Mouse (Mus musculus) CH12F3 (cell line): Measurements from ENCODE around the gene Fgfr2.

ENCODE experiments used
- in situ Hi-C: fragments of 300-500 bp; cut with MboI; formaldehyde crosslinking; loops from 2 replicates; pipeline ENCODE4 v1.14.3; 2020; ENCODE audit warnings: low sequenced_read_pairs

Fgfr2 gene

DNA sequence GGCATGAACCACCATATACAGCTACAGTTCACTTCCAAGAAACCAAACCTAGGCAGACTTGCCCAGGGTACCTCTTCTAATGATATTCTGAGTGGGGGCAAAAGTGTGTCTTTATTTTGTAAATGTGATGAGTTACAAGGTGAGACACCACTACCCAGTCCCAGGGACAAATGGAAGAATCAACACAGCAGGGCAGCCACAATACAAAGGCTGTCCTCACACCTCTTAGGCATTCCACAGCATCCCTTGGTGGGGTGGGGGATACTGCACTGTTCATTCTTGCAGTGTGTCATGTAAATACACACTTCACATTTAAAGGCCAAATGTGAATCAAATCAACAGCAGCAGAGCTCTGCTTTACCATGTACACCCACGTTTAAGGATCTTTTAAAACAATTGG is 1130.9 kb downstream of the Fgfr2 start:
- in situ Hi-C loops, result no loop called here

DNA sequence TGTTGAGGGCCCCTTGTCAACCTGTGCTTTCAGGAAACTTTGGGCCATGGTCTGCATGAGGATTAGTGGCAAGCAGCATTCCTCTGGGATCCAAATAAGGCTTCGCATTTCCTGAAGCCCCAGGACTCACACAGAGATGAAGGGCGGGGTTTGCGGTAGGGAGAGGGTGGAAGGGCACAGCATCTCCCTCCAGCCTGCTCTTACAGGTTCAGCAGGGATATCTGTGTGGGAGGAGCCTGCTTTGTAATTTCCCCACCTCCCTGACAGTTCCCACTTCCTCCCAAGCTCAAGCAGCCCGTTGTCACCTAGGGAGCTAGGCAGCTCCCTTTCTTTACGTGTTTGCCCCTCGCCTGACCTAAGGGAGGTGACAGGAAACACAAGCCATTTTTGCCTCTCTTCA is 1134.1 kb downstream of the Fgfr2 start:
- in situ Hi-C loops, result no loop called here

DNA sequence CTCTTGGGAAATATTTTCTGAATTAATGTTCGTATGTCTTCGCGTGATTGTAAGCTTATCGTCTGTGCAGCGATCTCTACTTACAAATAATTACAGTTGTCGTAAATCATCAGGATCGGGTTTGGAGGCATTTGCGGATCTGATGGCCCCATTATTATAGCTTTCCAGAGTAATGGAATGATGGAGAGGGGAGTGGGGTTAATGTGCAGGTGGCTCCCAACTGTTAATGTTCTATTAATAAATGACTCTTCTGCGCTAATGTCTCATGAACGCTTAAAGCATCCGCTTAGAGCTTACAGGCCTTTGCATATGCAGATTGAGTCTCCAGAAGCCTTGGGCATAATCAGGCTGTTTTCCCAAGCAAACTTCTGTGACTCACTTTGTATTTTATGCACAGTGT is 1144.5 kb downstream of the Fgfr2 start:
- in situ Hi-C loops, result no loop called here

DNA sequence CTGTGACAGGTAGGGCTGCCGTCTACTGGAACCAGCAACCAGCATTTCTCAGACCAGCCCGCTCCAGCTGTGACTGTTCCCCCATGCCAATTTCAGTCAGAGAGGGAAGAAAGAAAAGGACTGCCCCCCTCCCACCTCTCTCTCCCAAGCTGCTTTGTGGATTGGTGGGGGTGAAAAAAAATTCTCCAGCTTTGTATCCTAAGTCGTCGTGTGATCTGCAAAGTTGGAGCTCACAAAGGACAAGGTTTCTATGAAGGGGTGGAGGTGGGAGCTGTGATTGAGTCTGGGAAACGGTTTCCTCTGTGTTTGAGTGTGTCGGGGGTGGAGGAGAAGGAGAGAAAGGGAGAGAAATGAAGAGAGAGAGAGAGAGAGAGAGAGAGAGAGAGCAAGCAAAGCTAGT is 1147.3 kb downstream of the Fgfr2 start:
- in situ Hi-C loops, result no loop called here

DNA sequence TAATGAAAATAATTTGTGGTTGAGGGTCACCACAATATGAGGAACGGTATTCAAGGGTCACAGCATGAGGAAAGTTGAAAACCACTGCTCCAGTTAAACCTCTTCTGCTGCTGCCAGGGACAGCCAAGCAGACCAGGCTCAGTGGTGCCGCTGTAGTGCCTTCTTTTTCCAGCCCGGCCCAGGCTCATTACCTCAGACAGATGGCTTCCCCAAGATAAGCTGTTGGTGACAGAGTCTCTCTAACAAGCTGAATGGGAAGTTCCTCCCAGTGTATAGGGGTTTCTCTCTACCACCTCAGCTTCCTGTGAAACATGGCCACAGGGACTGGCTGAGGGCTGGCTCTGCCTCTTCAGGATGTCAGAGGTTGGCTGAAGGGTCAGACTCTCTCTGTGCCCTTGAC is 1152.9 kb downstream of the Fgfr2 start:
- in situ Hi-C loops, result no loop called here

DNA sequence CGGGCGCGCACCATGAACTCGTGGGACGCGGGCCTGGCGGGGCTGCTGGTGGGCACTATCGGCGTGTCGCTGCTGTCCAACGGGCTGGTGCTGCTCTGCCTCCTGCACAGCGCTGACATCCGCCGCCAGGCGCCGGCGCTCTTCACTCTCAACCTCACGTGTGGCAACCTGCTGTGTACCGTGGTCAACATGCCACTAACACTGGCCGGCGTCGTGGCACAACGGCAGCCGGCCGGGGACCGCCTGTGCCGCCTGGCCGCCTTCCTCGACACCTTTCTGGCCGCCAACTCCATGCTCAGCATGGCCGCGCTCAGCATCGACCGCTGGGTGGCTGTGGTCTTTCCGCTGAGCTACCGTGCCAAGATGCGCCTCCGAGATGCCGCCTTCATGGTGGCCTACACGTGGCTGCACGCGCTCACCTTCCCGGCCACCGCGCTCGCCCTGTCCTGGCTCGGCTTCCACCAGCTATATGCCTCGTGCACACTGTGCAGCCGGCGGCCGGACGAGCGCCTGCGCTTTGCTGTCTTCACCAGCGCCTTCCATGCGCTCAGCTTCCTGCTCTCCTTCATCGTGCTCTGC is 1156.1 kb downstream of the Fgfr2 start:
- in situ Hi-C loops, result no loop called here

DNA sequence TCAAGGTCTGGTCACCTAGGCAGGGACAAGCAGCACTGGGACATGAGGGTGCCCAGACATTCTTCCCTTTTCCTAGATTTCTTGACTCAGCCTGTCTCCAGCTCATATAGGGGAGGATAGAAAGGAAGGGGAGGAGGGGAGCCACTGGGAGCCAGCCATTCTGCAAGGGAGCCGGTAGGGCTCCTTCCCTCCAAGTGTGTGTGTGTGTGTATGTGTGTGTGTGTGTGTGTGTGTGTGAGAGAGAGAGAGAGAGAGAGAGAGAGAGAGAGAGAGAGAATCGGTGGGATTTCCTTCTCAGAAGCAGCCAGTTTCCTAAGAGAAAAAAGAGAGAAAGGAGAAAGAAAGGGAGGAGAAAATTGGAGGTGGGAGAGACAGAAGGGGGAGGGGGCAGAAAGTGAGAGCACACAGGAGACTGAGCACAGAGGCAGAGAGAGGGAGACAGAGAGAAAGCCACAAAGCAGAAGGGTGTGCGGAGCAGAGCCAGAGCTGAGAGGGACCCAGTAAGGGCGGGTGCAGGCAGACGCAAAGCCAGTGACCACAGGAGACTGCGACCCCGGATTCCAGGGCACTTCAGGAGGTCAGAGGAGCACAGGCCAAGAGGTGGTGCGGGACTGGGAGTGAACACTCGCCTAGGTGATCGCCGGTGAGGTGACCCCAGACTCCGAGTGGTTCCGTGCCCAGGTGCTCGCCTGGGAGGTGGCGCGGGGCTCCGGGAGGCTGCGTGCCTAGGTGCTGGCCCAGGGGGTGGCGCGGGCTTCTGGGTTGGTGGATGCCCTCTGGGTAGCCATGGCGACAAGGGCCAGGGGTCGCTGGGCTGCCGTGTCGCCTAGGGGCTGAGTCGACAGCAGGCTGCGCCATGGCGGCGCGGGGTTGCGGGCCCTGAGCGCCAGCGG is 1156.9 kb downstream of the Fgfr2 start, which contains the start of gene Gpr26:
Gene Gpr26, plus strand, starts transcription at position 438 of the 893 bp plus-strand sequence.
- in situ Hi-C loops, result no loop called here

DNA sequence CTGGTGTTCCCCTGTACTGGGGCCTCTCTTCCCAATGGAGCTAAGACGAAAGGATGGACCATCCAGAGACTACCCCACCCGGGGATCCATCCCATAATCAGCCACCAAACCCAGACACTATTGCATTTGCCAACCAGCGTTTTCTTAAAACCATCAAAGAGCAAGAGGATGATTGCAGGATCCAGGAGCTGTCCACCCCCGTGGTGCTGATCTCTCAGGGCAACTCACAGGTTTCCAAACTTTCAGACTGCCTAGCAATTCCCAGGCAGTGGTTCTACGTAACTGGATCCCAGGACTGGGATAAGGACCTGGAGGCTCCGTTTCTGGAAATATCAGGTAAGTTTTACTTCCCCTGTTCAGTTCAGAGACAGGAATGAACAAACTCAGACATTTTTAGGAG is 1162.6 kb downstream of the Fgfr2 start:
- in situ Hi-C loops, result no loop called here

DNA sequence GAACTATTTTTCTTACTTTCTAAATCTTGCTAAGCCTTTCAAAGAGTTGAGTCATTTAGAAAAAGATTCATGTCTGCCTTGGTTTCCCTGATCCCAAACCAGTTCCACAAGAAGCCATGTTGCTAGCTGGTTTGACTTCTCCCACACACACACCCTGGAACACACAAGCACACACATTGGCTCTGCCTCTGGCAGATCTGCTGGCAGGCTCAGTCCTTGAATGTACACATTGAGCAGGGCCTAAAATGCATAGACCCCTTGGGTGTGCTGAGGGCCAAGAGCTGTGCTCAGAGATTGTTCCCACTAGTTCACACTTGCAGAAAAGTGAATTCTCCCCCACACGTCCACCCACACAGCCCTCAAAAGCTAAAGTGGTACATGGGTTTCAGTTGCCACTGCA is 1164.4 kb downstream of the Fgfr2 start:
- in situ Hi-C loops, result no loop called here

DNA sequence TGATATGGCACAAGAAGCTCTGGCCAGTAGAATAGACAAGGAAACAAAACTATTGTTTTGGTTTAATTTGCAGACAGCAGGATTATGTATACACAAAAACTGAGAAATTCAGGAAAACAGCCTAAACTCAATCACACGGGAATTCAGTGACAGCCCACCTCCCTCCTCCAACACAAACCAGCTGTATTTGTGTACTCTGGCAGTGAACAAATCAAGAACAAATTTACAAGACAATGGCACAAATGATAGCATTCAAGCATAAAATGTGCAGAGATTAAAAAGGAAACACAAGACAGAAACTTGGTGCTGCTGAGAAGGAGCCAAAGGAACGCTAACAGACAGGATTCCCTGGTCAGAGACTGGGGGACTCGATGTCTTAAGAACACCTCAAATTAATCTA is 1169.7 kb downstream of the Fgfr2 start:
- in situ Hi-C loops, result no loop called here

DNA sequence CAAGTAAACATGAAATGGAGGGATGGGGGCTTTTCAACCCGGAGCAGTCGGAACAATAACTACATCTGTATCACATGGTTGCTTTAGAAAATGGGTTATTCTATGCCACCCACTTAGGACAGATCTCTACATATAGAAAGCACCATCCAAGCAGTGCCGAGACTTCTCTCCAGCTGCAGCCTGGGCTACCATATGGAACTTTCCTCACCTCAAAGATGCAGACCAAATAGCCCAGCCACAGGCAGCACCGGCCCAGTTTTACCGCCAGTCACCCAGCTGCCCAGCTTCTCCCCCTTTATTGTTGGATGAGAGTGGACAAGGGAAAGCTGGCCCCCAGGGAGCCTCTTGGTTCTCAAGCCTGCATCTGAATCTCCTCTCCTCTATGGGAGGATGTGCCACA is 1172.0 kb downstream of the Fgfr2 start:
- in situ Hi-C loops, result no loop called here

DNA sequence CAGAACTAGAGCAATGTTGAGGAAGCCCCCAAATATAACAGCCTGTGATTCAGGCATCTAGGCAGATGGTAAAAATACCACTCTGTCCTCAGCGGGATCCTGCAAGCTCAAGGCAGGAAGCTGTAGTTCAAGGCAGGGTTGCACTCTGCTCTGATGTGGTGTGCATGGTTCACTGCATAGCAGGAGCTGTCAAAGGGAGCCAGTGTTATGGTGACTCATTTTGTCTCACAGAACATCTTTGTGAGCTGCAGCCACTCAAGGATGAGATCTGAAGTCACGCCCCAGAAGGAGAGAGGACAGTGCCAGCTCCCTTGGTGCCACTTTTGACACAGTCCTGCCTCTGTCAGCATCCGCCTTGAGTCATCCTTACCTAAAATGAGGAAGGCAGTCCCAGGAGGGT is 1185.5 kb downstream of the Fgfr2 start:
- in situ Hi-C loops, result no loop called here

DNA sequence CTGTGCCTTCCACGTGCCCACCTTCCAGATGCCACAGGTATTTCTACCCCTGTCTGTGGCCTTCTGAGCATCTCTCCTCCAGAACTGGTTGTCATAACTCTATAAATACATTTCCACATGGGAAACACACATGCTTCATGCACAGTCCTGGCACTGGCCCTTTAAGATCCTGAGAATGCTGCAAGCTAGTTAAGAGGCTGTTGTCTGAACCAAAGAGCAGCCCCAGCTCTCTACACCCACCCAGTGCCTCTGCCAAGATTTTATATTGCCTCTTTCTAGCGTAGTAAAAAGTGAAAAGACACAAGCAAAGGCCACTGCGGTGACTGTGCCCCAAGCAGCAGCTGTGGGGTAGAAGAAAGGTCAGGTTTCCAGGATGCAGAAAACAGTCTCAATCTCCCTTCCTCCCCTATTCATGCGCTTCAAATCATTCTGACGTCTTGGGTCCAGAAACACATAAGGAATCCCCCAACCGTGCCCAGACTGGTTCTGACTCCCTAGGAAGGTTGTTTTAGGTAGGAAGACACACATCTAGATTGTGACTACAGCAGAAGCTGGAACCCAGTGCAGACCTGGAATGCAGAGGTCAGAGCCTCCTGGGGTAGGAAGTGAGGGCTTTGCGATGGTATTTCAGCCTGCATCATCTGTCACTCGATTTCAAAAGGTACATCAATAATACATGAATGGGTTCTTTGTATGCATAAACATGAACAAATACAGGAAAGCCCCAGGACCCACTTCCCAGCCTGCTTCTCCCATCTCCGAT is 1195.7 kb downstream of the Fgfr2 start:
- in situ Hi-C loops, result no loop called here

DNA sequence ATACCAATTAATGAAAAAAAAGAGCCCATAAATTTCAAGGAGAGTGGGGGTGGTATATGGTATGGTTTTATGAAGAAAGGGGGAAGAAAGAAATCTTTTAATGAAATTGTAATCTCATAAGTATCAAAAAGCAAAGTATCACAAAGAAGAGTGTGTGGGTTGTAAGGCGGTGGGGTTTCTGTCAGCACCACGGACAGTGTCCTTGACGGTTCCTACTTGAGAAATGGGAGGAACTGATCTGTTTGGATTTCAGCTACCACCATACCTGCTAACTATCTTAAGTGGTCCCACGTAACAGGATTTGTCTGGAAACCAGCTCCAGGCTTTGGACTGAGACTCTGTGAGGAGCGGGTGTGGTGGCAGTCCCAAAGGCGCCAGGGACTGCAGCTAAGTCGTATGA is 1205.8 kb downstream of the Fgfr2 start:
- in situ Hi-C loops, result no loop called here

DNA sequence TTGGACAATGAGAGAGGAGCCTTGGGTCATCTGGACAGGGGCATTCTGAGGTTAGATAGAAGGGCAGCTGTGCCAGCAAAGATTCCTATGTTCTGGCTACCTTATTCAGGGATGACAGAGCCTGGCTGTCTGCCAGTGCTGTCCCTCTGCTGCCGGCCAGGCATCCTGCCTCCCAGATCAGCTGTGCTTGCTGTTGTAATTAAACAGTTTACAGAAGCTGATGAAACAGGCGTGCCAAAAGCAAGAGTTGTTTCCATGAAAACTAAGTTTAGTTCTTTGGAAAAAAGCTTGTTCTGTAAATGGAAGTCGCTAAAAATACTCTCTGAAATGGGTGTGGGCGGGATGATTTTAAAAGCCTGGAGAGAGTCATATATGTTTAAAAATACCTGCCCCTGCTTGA is 1213.5 kb downstream of the Fgfr2 start:
- in situ Hi-C loops, result no loop called here

DNA sequence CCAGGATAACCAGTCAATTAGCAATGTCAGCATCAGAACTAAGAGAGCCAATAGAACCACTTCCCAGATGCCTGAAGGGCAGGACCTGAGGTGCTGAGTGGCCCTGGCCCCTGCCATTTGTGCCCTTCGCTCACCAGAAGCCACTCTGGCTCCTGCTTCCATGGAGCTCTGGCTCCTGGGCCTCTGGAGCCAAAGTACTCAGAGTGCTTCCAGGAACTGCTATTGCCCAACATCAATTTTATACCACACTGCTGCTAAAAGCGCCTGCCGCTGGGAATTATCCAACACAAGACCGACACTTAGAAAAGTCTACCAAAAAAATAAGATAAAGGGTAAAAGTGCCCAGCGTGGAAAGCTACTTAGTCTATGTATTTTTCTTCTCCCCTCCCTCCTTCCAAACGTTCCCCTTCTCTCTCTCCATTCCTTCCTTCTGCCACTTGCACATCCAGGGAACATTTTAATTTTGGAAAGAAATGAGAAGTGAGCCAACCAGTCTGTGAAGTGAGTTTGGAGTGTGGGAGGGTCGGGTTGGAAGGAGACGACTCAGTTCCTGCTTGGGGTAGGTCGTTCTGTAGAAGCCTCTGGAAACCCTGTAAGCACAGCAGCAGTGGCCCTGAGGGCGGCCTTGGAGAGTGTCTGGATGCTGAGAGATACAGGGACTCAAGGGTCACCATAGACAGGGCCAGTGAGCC is 1216.5 kb downstream of the Fgfr2 start:
- in situ Hi-C loops, result no loop called here

DNA sequence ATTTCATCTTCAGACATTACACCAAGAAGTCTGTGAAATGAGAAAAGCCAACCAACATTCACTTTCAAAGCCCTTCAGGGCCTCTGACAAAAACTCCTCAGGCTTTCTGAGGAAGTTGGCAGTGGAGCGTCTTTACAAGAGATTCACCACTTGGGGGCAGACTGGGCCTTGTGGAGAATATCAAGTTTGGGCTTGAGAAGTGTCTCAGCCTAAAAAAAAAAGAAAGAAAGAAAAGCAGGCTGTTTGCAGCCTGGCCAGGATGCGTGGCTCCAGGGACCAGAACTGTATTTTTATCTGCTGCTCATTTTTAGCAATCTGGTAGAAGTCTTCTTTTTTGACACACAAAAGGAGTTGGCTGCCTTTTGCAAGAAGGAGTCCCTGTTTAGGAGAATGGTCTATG is 1223.8 kb downstream of the Fgfr2 start:
- in situ Hi-C loops, result loop anchor here (10.0 kb wide), 1 partner anchor 315 kb away; no protein-coding TSS in a partner anchor

DNA sequence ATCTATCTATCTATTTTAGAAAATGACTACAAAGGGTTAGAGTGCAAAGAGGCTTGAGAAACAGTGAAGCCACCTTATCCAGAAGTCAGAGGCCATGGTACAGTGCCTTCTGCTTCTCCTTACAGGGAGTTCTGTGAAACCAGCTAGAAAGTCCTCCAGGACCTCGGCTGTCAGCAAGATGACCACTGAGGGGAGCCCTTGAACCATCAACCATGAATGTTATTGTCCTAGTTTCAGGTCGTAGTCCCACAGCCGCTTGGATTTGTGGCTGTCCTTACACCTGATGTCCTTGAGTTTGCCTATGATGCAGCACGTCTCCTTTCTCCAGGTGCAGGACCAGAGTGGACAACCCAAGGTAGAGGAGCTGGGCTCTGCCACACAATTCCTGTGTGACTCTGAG is 1225.9 kb downstream of the Fgfr2 start:
- in situ Hi-C loops, result loop anchor here (10.0 kb wide), 1 partner anchor 318 kb away; no protein-coding TSS in a partner anchor

DNA sequence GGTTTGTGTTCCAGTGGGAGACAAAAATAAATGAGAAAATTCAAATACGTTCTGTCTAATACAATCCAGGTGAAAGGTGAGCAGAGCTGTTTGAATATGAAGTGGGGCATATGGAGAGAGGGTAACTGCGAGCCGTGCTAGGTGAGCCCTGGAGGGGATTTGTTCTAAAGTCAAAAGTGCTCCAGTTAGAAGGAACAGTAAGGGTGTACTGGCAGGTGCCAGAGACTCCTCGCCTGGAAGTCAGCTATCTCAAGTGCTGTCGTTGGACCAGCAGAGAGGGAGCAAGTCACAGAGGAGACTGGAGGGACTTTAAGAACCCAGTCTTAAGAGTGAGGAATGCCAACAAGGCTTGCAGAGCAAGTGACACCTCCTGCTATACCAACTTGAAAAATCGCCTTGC is 1240.3 kb downstream of the Fgfr2 start:
- in situ Hi-C loops, result loop anchor here (10.0 kb wide), 2 partner anchors 348 to 448 kb away; no protein-coding TSS in a partner anchor

DNA sequence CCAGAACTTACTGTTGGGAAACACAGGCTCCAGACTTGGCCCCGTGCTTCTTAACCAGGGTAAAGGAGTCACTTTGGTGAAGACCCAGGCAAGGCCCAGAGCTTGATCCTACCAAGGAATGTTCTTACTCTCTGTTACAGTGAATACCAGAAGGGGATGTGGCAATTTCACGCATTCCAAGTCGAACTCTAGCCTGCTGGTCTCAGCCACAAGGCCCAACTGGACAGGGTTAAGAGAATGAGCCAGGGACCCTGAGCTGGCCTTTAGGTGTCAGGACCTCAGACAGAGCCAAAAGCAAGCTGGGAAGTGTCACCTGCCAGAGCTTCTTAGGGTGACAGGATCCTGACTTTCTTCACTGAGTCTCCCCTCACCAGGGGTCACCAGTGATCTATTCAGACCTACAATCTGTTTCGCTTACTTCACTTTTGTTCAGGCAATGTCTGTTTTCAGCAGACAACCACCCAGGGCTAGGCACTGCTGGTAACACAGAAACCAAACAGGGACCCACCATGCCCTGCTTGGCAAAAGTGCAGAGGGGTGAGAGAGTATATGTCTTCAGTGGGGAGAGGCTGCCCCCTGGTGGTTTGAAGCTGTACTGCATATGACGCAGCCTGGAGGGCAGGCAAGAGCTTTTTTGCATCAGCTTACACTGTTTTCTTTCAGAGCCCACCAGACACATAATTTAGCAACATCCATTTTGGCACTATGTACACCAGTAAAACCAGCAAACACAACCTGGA is 1241.1 kb downstream of the Fgfr2 start:
- in situ Hi-C loops, result loop anchor here (10.0 kb wide), 2 partner anchors 347 to 447 kb away; no protein-coding TSS in a partner anchor
